In the genomic region with DNA sequence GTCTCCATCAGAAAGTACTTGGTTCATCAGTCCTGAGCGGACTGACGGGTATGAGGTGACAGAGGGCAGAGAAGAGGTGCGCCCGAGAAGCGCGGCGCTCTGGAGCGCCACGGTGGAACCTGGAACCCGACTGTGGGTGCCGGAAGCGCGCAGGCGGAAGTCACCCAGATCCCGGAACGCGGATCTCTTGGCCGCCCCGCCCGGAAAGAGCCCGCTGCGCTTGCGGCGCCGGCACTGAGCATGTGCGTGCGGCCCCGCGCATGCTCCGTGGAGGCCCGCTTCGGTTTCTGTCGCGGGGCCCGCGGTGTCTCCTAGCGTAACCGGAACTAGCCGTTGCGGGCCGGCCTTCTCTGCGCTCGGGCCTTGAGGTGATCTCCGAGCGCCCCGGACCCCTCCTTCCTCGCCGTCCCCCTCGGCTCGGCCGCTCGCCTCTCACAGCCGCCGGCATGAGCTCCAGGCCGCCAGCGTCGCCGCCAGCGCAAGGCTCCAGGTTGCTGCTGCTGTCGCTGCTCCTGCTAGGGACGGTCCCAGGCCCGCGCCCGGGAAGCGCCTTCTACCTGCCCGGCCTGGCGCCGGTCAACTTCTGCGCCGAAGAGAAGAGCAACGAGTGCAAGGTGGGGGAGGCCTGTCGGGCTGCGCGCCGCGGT, we compare ENCODE assay signal across 1 mouse cellular context.
TF ChIP-seq lines count a peak whose summit lies in the region.

Gene Tm9sf2, plus strand, starts transcription at position 217 of the 647 bp plus-strand sequence.

TF ChIP-seq in CH12.LX, 34 proteins besides CTCF, POLR2A, EP300 and RAD21 (continued from another document):
- TF ChIP-seq KAT2A (IDR thresholded peaks at IDR 0.05; ENCODE audit: insufficient replicate concordance, low read length) (peak; percentile 72; the same call in 1 of the 2 replicates), JUND (conservative IDR thresholded peaks at IDR 0.05; ENCODE audit: low read depth, low read length) (no peak), SIN3A (IDR thresholded peaks at IDR 0.05; ENCODE audit: low read length) (peak; percentile 71; the same call in 1 of the 2 replicates), CHD1 (IDR thresholded peaks at IDR 0.05; ENCODE audit: low read depth, low read length) (no peak; the same call in 1 of the 2 replicates), MAFK (IDR thresholded peaks at IDR 0.05; ENCODE audit: insufficient replicate concordance, low read length) (no peak), ZMIZ1 (IDR thresholded peaks at IDR 0.05; ENCODE audit: low read depth, low read length) (peak; percentile 78), UBTF (IDR thresholded peaks at IDR 0.05; ENCODE audit: low read depth, low read length) (no peak; the same call in 1 of the 2 replicates), TCF12 (IDR thresholded peaks at IDR 0.05; ENCODE audit: low read depth, low read length) (peak; percentile 85), NELFE (IDR thresholded peaks at IDR 0.05; ENCODE audit: low read depth, low read length) (peak; percentile 92), POLR2AphosphoS2 (IDR thresholded peaks at IDR 0.05; ENCODE audit: low read depth, low read length) (peak; percentile 80; the same call in 1 of the 2 replicates), PAX5 (IDR thresholded peaks at IDR 0.05; ENCODE audit: low read length) (no peak), CHD2 (IDR thresholded peaks at IDR 0.05; ENCODE audit: low read length) (no peak; the same call in 1 of the 2 replicates), RCOR1 (conservative IDR thresholded peaks at IDR 0.05; ENCODE audit: low read depth, low read length) (no peak), HCFC1 (IDR thresholded peaks at IDR 0.05; ENCODE audit: low read depth, low read length) (peak; percentile 85), MEF2A (IDR thresholded peaks at IDR 0.05; ENCODE audit: borderline replicate concordance, low read depth, low read length) (no peak; the same call in 1 of the 2 replicates), NRF1 (IDR thresholded peaks at IDR 0.05; ENCODE audit: low read depth, low read length) (peak; percentile 98), MAX (IDR thresholded peaks at IDR 0.05; ENCODE audit: low read length) (no peak), TBP (conservative IDR thresholded peaks at IDR 0.05; ENCODE audit: low read depth, low read length) (0 out of 2 replicates have a peak, but pooled peaks have one; percentile 7), SMC3 (IDR thresholded peaks at IDR 0.05; ENCODE audit: low read depth, low read length) (no peak), BHLHE40 (IDR thresholded peaks at IDR 0.05; ENCODE audit: low read depth, low read length) (no peak), E2F4 (IDR thresholded peaks at IDR 0.05; ENCODE audit: insufficient replicate concordance, low read depth, low read length) (no peak), USF1 (IDR thresholded peaks at IDR 0.05; ENCODE audit: low read depth, low read length) (no peak), ETS1 (conservative IDR thresholded peaks at IDR 0.05; ENCODE audit: low read depth, low read length) (no peak; the same call in 1 of the 2 replicates), IRF4 (IDR thresholded peaks at IDR 0.05; ENCODE audit: low read depth, low read length) (peak; percentile 40; the same call in 1 of the 2 replicates), USF2 (conservative IDR thresholded peaks at IDR 0.05; ENCODE audit: low read depth, low read length) (no peak), ELF1 (IDR thresholded peaks at IDR 0.05; ENCODE audit: low read depth, low read length) (peak; percentile 98), ZC3H11A (IDR thresholded peaks at IDR 0.05; ENCODE audit: low read depth, low read length) (no peak), ZKSCAN1 (IDR thresholded peaks at IDR 0.05; ENCODE audit: borderline replicate concordance, low read depth, low read length) (no peak), JUN (IDR thresholded peaks at IDR 0.05; ENCODE audit: insufficient read depth, low read depth, low read length) (no peak), MAZ (IDR thresholded peaks at IDR 0.05; ENCODE audit: low read depth, low read length) (no peak), GABPA (IDR thresholded peaks at IDR 0.05; ENCODE audit: insufficient replicate concordance, low read depth, low read length) (no peak; the same call in 1 of the 2 replicates)
